Mouse (Mus musculus): ENCODE data around the gene Zfp93. TPM values are rescaled to one million over a fixed set of nuclear protein-coding genes. Genes with fewer than 3 reads are reported as not detected.
"Not testable (repeated sequence)": the region's sequence is repeated elsewhere in the genome, so short reads cannot be mapped to it uniquely, and the experiment has no call there.

The Zfp93 gene
- polyA plus RNA-seq, 1 experiment from 2014 or later, result 7.1 TPM

DNA sequence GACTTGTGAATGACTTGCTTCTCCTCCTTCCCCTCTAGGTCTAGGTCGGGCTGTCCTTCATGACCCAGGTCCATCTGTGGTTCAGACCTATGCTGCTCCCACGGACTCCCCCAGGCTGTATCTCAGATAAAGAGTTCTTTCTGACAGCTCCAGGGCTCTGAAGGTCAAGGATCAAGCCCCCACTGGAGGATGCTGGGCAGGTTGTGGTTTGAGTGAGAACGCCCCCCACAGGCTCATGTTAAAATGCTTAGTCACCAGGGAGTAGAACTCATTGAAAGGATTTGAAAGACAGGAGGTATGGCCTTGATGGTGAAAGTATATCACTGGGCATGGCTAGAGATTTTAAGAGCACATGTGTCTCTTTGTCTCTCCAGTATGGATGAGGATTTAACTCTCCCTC, 964 bp upstream of the Zfp93 start:
- no peaks in the 10 kb centered on the region for H3K9me3 ChIP-seq (replicated peaks; ENCODE audit: control insufficient read depth, low read length, poor library complexity, severe bottlenecking)
- no peaks in the 10 kb centered on the region for H3K27me3 ChIP-seq (ENCODE audit: control insufficient read depth, insufficient read depth, low read depth, low read length)
- H3K36me3 ChIP-seq (ENCODE audit: control insufficient read depth, insufficient read depth, low read length), result peaks cover under 1% of the 10 kb centered on the region; the same call in 1 of the 2 replicates
- no peak overlapping the region for H3K4me3 ChIP-seq (ENCODE audit: low read depth, low read length)
- ATAC-seq, result peak; percentile 9; the same call in 1 of the 2 replicates
- no peak overlapping the region for H3K9ac ChIP-seq (ENCODE audit: low read depth, low read length)
- peaks cover 9% of the 10 kb centered on the region for H3K4me1 ChIP-seq (ENCODE audit: control insufficient read depth, insufficient read depth, low read length)
- WGBS, result 79% methylated on average over 3 of the region's 3 CpGs
- peak overlapping the region; percentile 61 for H3K4me2 ChIP-seq (ENCODE audit: low read length)
- no peak overlapping the region for H3K27ac ChIP-seq (ENCODE audit: low read length)

DNA sequence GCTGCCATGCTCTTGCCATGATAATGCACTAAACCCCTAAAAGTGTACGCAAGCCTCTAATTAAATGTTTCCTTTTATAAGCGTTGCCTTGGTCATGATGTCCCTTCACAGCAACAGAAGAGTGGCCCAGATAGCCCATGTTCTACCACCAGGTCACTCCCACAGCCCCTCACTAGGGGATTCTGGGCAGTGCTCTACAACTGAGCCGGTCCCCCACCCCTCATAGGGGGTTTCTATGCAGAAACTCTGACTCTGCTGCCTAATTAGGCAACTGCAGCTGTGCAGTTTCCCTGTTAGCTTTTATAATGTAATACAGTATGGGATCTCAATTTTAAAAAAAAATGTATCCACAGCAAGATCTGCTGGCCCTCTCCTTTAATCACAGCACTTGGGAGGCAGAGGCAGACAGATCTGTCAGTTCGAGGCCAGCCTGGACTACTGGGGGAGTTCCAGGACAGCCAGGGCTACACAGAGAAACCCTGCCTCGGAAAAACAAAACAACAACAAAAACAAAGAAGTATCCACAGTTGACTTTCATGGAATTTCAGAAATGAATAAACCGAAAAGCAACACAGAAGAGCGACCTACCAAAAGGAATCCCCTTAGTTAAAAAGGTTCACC, 443 bp upstream of the Zfp93 start:
- H3K9ac ChIP-seq (ENCODE audit: low read depth, low read length), result peak overlapping the region; percentile 73
- peak; percentile 75 for ATAC-seq
- peaks cover 9% of the 10 kb centered on the region for H3K4me1 ChIP-seq (ENCODE audit: control insufficient read depth, insufficient read depth, low read length)
- 38% methylated on average over 7 of the region's 7 CpGs for WGBS
- peak overlapping the region; percentile 61 for H3K4me2 ChIP-seq (ENCODE audit: low read length)
- peaks cover 6% of the 10 kb centered on the region for H3K36me3 ChIP-seq (ENCODE audit: control insufficient read depth, insufficient read depth, low read length)
- no peaks in the 10 kb centered on the region for H3K9me3 ChIP-seq (replicated peaks; ENCODE audit: control insufficient read depth, low read length, poor library complexity, severe bottlenecking)
- no peaks in the 10 kb centered on the region for H3K27me3 ChIP-seq (ENCODE audit: control insufficient read depth, insufficient read depth, low read depth, low read length)
- H3K27ac ChIP-seq (ENCODE audit: low read length), result no peak overlapping the region
- peak overlapping the region; percentile 51 for H3K4me3 ChIP-seq (ENCODE audit: low read depth, low read length)

DNA sequence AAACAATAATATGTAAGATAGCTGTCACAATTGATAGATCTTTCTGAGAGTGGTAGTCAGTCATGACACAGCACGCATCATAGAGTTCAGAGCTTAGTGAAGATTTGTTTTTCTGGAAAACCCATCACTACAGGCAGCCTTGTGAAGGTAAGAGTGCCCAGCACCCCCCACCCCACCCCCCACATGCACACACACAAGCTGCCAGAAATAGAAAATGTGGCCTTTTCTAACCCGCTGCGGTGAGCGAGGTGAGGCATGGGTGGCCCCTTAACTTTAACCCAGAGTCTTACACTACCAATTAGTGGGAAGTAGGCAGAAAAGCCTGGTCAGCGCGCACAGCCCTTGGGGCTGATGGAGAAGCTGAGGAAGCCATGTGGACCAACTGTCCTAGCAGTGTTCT, 971 bp downstream of the Zfp93 start:
- Histone ChIP-seq H3K36me3 (ENCODE audit: control insufficient read depth, insufficient read depth, low read length) (peaks cover 13% of the 10 kb centered on the region), H3K4me1 (ENCODE audit: control insufficient read depth, insufficient read depth, low read length) (peaks cover 9% of the 10 kb centered on the region), H3K27ac (ENCODE audit: low read length) (no peak overlapping the region), H3K4me2 (ENCODE audit: low read length) (no peak overlapping the region), H3K4me3 (ENCODE audit: low read depth, low read length) (no peak overlapping the region), H3K9ac (ENCODE audit: low read depth, low read length) (no peak overlapping the region), H3K9me3 (replicated peaks; ENCODE audit: control insufficient read depth, low read length, poor library complexity, severe bottlenecking) (no peaks in the 10 kb centered on the region), H3K27me3 (ENCODE audit: control insufficient read depth, insufficient read depth, low read depth, low read length) (no peaks in the 10 kb centered on the region)
- WGBS, result 99% methylated on average over 6 of the region's 6 CpGs
- no peak for ATAC-seq

DNA sequence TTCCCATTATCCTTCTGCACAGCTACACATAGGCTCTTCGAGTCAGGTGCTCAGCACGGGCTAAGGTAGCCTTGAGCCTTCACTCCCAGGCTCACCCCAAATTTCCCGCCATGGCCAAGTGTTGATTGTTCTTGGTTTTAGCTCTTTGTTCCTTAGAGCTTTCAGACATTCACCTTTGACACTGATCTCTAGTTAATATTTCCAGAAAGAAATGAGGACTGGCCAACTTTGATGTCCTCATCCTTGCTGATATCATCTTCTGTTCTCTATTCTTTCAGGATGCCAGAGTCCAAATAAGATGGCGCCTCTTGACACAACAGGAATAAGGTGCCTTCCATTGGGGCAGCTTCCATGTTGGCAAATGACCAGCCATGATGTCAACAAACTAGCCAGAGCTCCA, 4.2 kb downstream of the Zfp93 start:
- WGBS, result 96% methylated on average over 4 of the region's 4 CpGs
- H3K4me2 ChIP-seq (ENCODE audit: low read length), result no peak overlapping the region
- no peak overlapping the region for H3K9ac ChIP-seq (ENCODE audit: low read depth, low read length)
- ATAC-seq, result no peak
- H3K4me3 ChIP-seq (ENCODE audit: low read depth, low read length), result no peak overlapping the region
- peaks cover 16% of the 10 kb centered on the region for H3K36me3 ChIP-seq (ENCODE audit: control insufficient read depth, insufficient read depth, low read length)
- no peaks in the 10 kb centered on the region for H3K9me3 ChIP-seq (replicated peaks; ENCODE audit: control insufficient read depth, low read length, poor library complexity, severe bottlenecking)
- no peak overlapping the region for H3K27ac ChIP-seq (ENCODE audit: low read length)
- no peaks in the 10 kb centered on the region for H3K27me3 ChIP-seq (ENCODE audit: control insufficient read depth, insufficient read depth, low read depth, low read length)
- peaks cover 8% of the 10 kb centered on the region for H3K4me1 ChIP-seq (ENCODE audit: control insufficient read depth, insufficient read depth, low read length)

DNA sequence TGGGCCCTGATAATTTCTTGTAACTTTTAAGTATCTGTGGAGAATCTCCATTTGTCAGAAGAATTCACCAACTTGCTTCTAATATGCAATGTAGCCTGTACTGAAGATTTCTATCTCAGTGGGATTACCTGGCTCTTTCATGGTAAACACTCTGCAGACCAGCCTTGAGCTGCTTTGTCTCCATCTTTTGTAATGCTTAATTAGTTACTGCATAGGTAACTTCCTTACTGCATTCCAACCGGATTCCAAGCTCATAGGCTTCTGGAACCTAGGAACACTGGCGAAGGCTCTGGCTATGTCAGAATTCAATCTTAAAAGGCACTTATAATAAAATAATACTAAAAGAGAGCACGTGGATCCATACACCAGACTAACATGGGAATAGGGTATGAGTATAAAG, 8.6 kb downstream of the Zfp93 start:
- 86% methylated on average over 3 of the region's 3 CpGs for WGBS
- H3K9ac ChIP-seq (ENCODE audit: low read depth, low read length); H3K4me2 ChIP-seq (ENCODE audit: low read length); H3K27me3 ChIP-seq (ENCODE audit: control insufficient read depth, insufficient read depth, low read depth, low read length); H3K27ac ChIP-seq (ENCODE audit: low read length); H3K4me1 ChIP-seq (ENCODE audit: control insufficient read depth, insufficient read depth, low read length); H3K4me3 ChIP-seq (ENCODE audit: low read depth, low read length); H3K9me3 ChIP-seq (replicated peaks; ENCODE audit: control insufficient read depth, low read length, poor library complexity, severe bottlenecking); ATAC-seq: not testable (repeated sequence)
- H3K36me3 ChIP-seq (ENCODE audit: control insufficient read depth, insufficient read depth, low read length), result peaks cover 16% of the 10 kb centered on the region

DNA sequence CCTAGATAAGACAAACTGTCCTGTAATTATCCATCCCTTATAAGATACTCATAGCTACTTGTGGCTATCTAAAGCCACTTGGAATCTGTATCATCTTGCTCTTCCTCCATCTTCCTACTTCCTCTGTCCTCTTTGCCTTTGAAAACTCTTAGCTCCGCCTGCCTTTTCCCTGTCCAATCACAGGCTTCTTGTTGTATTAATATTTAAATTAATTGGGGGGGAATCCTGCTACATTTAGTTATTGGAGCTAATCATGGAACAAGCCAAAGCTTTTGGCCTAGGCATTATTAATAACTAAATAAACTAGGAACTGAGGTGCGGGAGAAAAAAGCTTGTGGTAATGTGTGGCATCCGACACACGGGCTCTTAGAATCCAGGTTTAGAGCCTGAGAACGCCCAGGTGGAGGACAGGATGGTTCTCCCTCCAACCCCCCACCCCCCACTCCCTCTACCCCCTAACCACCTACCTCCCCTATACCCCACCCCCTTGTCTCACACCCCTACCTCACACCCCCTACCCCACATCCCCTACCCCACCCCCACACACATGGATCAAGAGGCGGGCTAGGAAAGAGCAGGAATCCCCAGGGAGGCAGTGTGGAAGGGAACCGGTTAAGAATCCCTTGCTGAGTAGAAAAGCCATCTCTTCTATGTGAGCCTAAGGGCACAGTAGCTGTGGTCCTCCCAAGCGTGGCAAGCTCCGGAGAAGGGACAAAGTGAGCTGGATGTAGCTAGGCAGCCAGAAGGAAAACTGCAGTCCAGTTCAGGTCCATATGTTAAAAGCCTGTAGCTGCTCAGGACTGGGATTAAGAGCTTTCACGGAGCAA, 10.0 kb downstream of the Zfp93 start:
- H3K9me3 ChIP-seq (replicated peaks; ENCODE audit: control insufficient read depth, low read length, poor library complexity, severe bottlenecking), result no peaks in the 10 kb centered on the region
- peaks cover 6% of the 10 kb centered on the region for H3K36me3 ChIP-seq (ENCODE audit: control insufficient read depth, insufficient read depth, low read length)
- WGBS, result 49% methylated on average over 10 of the region's 10 CpGs
- H3K9ac ChIP-seq (ENCODE audit: low read depth, low read length), result no peak overlapping the region
- no peak overlapping the region for H3K4me2 ChIP-seq (ENCODE audit: low read length)
- no peaks in the 10 kb centered on the region for H3K4me1 ChIP-seq (ENCODE audit: control insufficient read depth, insufficient read depth, low read length)
- H3K27ac ChIP-seq (ENCODE audit: low read length), result no peak overlapping the region
- H3K4me3 ChIP-seq (ENCODE audit: low read depth, low read length), result no peak overlapping the region
- no peak for ATAC-seq
- no peaks in the 10 kb centered on the region for H3K27me3 ChIP-seq (ENCODE audit: control insufficient read depth, insufficient read depth, low read depth, low read length)

DNA sequence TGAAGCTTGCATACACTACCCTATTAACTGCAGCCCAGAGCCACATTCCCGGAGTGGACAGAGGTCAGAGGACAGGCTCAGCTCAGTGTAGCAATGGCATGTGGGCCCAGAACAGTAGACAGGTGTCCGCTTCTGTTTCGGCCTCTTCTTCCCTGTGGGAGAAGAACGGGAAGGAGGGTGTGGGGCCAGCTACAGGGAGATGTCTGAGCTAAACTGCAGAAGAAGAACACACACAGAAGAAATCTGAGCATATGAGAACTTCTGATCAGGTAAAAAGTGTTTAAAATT, 10.6 kb downstream of the Zfp93 start:
- 39% methylated on average over 4 of the region's 4 CpGs for WGBS
- no peak overlapping the region for H3K9ac ChIP-seq (ENCODE audit: low read depth, low read length)
- peaks cover 4% of the 10 kb centered on the region; the same call in 1 of the 2 replicates for H3K36me3 ChIP-seq (ENCODE audit: control insufficient read depth, insufficient read depth, low read length)
- H3K4me1 ChIP-seq (ENCODE audit: control insufficient read depth, insufficient read depth, low read length), result no peaks in the 10 kb centered on the region
- H3K27ac ChIP-seq (ENCODE audit: low read length), result no peak overlapping the region
- H3K4me2 ChIP-seq (ENCODE audit: low read length), result no peak overlapping the region
- H3K4me3 ChIP-seq (ENCODE audit: low read depth, low read length), result no peak overlapping the region
- H3K27me3 ChIP-seq (ENCODE audit: control insufficient read depth, insufficient read depth, low read depth, low read length), result no peaks in the 10 kb centered on the region
- no peak for ATAC-seq
- no peaks in the 10 kb centered on the region for H3K9me3 ChIP-seq (replicated peaks; ENCODE audit: control insufficient read depth, low read length, poor library complexity, severe bottlenecking)

DNA sequence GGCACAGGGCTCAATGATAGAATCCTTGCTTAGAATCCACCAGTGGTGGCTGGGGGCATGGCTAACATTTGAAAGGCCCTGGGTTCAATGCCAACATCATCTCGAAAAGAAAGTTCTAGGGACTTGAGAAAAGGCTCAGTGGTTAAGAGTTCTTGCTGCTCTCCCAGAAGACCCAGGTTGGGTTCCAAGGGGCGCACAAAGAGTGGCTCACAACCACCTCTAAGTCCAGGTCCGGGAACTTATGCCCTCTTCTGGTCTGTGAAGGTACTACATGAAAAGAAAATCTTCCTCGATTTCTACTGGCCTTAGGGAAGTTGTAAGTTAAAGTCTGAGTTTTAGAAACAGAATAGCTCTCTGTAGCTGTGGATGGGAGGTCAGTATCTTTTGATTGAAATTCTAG, 15.9 kb downstream of the Zfp93 start:
- H3K4me2 ChIP-seq (ENCODE audit: low read length), result no peak overlapping the region
- H3K4me3 ChIP-seq (ENCODE audit: low read depth, low read length), result no peak overlapping the region
- no peaks in the 10 kb centered on the region for H3K27me3 ChIP-seq (ENCODE audit: control insufficient read depth, insufficient read depth, low read depth, low read length)
- H3K27ac ChIP-seq (ENCODE audit: low read length), result no peak overlapping the region
- H3K9ac ChIP-seq (ENCODE audit: low read depth, low read length), result no peak overlapping the region
- peaks cover 27% of the 10 kb centered on the region for H3K36me3 ChIP-seq (ENCODE audit: control insufficient read depth, insufficient read depth, low read length)
- no peak for ATAC-seq
- no peaks in the 10 kb centered on the region for H3K9me3 ChIP-seq (replicated peaks; ENCODE audit: control insufficient read depth, low read length, poor library complexity, severe bottlenecking)
- WGBS, result 57% methylated on average over 4 of the region's 4 CpGs
- no peaks in the 10 kb centered on the region for H3K4me1 ChIP-seq (ENCODE audit: control insufficient read depth, insufficient read depth, low read length)

DNA sequence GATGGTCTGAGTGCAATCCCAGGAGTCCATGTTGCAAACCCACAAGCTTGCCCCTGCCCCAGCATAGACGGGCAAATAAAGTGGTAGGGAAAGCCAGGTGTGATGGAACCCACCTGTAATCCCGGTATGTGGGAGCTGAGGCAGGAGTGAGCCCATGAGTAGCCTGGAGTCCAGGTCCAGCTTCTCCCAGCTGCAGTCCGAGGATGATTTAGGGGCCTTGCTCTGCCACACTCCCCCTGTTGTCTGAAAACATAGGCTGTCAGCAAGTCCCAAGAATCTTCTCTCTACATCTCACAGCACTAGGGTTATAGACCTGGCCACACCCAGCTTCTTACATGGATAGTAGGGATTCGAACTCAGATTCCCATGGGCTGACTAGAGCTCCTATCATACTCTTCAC, 16.7 kb downstream of the Zfp93 start:
- H3K27me3 ChIP-seq (ENCODE audit: control insufficient read depth, insufficient read depth, low read depth, low read length), result no peaks in the 10 kb centered on the region
- peaks cover 35% of the 10 kb centered on the region for H3K36me3 ChIP-seq (ENCODE audit: control insufficient read depth, insufficient read depth, low read length)
- ATAC-seq, result no peak
- H3K4me2 ChIP-seq (ENCODE audit: low read length), result no peak overlapping the region
- no peak overlapping the region for H3K4me3 ChIP-seq (ENCODE audit: low read depth, low read length)
- no peaks in the 10 kb centered on the region for H3K4me1 ChIP-seq (ENCODE audit: control insufficient read depth, insufficient read depth, low read length)
- H3K9ac ChIP-seq (ENCODE audit: low read depth, low read length), result no peak overlapping the region
- WGBS, result 77% methylated on average over 4 of the region's 4 CpGs
- no peaks in the 10 kb centered on the region for H3K9me3 ChIP-seq (replicated peaks; ENCODE audit: control insufficient read depth, low read length, poor library complexity, severe bottlenecking)
- H3K27ac ChIP-seq (ENCODE audit: low read length), result no peak overlapping the region

Measured in midbrain, embryonic 16.5 days (tissue).